Mouse (Mus musculus): ENCODE results near the gene Htra1.

The Htra1 gene

DNA sequence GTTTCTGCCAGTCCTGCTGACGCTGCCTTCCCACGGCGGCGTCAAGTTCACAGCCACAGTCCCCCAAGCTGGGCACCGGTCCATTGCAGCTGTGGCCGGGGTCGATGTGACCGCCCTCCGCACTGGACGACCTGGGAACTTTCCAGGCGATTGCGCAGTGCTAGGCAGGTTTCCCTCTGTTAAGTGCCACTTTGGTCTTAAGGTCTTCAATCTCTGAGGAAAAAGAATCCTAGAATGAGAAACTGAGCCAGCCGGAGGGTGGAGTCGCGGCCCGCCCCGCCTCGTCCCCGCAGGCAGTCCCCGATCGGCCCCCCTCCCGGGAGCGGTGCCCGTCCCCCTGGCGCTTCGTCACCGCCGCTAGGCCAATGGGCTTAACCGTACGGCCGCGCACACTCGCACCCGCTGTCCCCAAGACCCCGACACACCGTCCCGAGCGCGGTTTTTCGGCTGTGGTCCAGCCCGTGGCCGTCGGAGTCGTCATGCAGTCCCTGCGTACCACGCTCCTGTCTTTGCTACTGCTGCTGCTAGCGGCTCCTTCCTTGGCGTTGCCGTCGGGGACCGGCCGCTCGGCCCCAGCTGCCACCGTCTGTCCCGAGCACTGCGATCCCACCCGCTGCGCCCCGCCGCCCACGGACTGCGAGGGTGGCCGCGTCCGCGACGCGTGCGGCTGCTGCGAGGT, at the start of gene Htra1:
Gene Htra1, plus strand, starts transcription at position 319 of the 679 bp plus-strand sequence.
- peak in 1 of 2 experiments; percentile 7 for DNase-seq

DNA sequence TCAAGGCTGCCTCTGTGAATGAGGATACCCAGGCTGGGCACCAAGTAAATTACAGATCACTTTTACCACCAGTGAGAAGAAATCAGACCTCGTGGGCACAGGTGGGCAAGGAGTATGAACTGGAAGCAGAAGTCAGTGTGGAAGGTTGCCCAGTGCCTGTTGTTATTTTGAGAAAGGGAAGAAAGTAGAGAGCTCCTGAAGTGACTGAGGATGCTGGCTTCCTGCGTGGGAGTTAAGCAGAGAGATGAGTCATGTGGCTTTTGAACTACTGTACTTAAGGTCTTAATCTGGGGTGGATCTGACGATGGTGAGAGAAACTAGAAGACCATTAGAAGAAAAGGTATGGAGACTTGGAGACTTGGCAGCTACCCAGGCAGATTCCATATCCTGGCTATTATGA, 49.7 kb upstream of the Htra1 start:
- DNase-seq: no peak

DNA sequence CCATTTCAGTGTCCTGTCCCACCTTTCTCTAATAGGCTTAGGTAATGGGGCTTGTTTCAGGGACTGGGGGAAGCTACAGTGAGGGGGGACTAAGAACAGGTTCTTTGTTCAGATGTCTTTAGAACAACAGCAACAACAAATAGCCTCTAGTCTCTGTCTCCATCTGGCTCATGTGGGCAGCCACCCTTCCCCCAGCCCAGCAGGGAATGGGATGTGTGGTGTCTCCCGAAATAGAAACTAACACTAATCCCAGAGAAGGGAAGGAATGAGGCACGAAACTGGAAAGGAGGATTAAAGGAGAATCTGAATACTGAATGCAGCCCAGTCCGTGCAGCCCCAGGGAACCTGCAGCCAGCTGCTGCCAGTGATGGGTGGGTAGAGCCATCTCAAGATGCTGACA, 48.0 kb upstream of the Htra1 start:
- DNase-seq: no peak

DNA sequence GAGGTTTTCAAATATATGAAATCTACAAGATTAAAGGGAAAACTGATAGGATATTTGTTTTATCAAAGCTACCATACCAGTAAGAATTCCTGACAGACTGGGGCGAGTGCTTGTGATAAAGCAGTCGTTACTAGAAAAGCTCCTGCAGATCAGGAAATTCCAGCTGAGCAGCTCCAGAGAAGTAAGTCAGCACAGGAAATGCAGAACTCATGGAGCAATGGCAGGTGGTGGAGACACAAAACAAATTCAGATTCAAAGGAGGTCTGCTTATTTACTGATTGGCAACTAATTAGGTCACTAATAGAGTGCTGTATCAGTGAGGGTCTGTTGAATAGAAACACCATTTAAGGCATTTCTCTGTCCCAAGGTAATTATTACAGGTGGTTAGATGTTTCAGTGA, 45.0 kb upstream of the Htra1 start:
- DNase-seq: no peak

DNA sequence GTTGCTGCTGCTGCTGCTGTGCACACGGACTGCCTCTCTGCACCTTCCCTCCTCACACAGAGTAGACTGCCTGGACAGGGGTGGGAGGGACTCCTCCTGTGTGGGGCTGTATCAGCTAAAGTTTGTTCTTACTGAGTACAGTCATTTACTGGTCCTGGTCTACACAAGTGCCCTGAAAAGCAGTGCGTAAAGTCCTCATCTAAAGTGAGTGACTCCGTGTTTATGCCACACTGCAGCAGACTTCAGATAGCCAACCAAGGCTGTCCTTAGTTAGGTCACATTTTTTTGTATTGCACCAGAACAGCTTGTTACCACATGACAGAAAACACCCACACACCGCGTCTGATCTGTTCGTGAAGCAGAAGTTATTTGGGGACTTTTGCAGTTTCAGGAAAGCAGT, 42.9 kb upstream of the Htra1 start:
- peak in 1 of 2 experiments; percentile 4 for DNase-seq

DNA sequence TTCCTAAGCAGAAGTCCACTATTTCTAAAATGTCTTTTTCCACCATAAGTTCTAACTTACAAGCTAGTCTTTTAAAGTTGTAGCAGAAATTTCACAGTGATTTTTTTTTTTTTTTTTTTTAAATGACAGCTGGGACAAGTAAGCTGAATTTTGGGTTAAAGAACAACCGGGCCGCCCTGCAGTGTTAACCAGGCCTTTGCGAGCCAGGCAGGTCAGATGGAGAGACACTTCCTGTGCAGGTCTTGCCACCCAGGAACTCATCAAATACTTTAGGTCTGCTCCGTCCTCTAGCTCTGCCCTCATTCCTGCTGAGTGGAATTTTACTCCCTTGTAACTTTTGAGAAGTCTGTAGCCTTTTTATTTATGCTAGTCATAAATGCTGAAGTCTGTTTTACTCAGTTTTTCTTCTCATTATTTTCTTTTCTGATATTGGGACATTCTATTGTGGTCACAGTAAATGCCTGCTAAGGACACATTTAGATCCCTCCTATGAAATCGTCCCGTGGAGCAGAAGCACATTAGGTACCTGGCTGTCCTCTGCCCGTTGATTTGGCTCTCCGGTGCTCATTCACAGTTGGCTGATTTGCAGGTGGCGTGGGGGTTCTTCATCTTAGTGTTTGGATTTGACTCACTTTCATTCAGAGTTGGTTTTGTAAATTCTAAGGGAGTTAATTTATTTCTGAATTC, 40.8 kb upstream of the Htra1 start:
- DNase-seq: no peak

DNA sequence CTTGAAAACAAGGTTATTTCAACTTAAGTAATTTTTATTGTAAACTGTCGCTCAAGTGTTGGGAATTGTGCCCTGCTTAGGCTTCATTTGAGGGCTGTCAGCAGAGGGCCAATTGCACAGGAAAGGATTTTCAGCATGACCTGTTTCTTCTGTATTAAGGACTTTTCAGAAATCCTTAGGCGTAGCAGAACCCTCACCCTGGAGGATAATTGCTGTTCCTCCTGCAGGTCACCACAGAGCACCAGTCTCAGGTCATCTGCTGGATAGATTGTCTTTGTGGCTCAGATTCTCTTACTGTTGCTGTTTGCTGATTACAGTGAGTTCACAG, 40.3 kb upstream of the Htra1 start:
- DNase-seq: no peak

DNA sequence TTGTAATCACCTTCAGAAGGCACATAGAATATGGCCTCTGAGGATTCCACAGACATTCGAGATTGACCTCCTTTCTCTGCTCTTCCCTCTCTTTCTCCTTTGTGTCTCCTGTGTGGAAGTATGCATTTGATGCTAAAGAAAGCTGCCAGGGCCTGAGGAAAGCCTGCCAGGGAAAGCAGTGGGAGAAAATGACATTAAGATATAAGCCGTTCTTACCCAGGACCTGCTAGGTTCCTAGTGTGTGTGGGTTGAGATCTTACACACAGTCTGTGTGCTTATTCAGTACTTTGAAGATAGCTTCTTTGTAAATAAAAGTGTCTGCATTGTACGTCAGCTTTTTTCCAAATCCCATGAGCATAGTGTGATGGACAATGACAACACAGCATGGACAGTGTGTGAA, 39.8 kb upstream of the Htra1 start:
- DNase-seq: no peak

DNA sequence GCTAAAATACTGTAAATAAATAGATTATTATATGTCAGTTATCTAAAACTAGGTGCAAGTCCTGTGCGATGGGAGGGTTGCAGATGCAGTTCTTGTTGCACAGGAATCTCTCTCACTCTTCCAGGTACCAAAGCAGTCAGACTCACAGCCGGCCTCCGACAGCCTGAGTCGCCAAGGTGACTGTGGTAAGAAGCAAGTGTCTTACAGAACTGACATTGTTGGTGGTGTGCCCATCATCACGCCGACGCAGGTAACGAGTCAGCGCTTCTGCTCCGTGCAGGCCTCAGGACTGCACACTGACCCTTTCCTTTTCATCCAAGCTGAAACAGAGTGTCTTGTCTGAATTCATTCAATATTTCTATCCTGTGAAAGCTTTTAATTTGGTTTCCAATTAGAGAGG, 38.7 kb upstream of the Htra1 start:
- DNase-seq: no peak

DNA sequence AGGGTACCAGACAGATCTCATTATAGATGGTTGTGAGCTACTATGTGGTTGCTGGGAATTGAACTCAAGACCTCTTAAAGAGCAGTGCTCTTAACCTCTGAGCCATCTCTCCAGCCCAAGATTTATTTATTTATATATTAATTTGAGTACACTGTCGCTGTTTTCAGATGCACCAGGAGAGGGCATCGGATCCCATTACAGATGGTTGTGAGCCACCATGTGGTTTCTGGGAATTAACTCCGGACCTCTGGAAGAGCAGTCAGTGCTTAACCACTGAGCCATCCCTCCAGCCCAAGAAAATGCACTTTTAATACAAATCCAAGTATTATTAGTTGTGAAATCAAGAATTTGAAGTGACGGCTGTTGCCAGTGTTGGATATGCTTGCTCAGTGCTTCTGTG, 37.5 kb upstream of the Htra1 start:
- no peak for DNase-seq

DNA sequence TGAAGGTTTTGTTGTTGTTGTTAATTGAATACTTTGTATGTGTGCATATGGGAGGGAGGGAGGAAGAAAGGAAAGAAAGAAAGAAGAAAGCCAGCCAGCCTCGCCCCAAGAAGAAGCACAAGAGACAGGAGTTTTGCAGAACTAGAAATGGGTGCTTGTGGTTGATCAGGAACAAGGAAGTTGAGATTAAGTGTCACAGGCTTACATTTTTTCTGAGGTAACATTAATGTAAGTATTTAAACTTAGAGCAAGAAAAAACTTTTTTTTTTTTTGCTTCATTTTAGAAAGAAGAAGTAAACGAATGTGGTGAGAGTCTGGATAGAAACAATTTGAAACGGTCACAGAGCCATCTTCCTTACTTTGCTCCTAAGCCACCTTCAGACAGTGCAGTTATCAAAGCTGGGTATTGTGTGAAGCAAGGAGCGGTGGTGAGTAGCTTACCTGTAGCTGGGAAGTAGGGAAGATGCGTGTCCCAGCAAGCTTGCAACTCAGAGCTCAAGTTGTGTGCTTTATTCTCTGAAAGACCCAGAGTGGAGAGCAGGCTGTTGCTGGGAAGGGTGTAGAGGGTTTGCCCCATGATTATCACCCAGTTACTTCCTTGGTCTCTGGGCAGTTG, 35.6 kb upstream of the Htra1 start:
- no peak for DNase-seq

DNA sequence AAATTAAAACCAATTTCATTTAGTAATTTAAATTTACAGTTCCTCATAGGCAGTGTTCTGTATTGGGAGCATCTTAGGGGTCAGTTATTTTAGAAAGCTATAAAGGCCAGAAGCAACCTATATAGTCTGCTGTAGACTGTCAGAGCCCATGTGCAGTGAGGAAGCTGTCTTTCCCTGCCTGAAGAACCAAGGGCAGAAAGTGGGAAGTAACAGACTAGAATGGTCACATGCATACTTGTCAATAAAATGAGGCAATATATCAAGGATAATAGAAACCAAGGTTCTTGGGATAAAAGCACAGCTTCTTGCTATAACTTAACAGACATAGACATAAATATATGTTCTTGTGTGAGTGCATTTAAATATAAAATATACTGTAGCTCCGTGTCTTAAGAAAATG, 33.0 kb upstream of the Htra1 start:
- DNase-seq: no peak

DNA sequence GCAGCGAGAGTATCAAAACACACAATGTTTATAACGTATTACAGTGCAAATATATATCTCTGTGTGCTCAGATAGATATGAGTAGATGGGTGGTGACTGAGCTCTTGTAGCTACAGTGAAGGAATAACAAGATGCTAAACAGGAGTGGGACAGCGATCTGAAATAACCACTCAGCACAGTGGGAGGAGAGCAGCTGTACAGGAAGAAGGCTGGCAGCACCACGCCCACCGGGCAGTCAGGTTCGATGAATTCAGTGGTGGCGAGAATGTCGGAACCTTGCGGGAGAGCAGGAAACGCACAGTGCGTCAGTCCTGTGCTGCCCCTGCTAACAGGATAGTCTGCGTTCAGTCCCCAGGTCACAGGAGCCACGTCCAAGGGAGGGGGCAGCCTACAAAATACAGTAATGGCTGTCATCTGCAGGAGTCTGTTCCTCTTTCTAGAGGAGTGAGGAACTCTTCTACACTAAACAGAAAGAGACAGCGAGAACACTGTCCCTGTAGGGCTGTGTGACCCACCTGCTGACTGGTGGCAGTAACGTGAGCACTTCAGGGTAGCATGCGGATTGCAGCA, 32.3 kb upstream of the Htra1 start:
- peak; percentile 38 to 39 for DNase-seq

DNA sequence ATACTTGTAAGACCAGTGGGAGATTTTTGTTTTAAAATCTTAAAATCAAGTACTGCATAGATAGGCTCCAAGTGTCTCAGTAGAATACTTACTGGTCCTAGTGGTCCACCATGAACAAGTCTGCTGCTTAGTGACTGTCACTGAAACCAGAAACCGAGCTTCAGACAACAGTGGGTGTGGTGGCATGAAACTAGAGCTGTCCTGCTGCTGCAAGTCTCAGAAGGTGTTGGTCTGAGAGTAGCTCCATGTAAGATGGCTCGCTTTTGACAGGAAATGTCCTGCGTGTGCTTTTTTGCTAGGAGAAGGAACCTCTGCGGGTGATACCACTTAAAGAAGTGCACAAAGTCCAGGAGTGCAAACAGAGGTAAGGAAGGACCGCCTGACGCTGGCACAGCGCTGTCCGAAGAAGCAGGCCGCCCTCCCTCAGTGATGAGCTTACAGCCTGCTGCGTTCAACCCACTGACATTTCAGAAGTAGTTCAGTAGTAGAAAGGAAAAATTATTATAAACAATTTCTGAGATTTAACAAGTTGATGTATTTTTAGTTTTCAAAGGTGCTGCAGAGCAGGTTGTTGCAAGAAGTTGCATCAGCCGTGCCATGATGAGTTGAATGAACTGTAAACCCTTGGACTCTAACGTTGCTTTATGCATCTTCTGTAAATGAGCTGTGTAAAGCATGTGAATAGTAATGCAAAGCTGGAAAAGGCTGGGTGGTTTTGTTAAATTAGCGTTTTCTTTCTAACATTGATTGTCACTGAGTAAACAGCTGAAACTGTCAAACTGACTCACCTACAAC, 31.1 kb upstream of the Htra1 start:
- DNase-seq: no peak

DNA sequence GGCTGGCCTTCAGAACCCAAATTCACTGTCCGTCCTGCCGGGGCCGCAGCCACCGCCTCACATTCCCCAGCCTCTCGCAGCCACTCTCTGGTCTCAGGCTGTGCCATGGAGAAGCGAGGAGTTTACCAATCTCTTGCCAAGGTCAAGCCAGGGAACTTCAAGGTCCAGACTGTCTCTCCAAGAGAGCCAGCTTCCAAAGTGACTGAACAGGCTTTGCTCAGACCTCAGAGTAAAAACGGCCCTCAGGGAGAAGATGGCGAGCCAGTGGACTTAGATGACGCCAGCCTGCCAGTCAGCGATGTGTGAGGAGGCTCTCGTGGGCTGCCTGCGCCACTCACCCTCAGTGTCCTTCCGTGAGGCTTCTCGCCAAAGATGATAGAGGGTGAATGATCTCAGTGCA, 25.1 kb upstream of the Htra1 start:
- DNase-seq: no peak

DNA sequence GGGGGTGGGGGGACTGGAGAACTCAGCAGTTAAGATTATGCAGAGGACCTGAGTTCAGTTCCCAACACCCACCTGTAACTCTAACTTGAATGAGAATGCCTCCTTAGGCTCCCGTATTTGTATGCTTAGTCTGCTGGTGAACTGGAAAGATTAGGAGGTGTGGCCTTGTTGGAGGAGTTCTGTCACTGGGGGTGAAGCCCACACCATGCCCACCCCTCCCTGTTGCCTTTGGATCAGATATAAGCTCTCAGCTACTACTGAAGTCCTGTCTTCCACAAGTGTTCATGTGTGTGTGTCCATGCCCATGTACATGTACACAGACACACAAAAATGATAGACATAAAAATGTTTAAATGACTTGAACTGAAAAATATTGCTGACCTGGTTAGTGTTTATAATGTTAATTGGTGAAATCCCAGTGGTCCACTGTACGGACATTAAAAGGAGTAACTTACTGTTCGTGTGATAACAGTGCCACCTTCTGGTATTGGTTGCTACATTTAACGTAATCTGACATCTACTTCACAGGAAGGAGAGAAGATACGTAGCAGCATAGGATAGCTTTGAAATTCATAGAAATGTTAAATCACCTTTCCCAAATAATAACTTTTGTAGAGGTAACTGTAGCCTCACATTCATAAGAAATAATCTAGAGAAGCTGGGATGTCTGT, 21.1 kb upstream of the Htra1 start:
- DNase-seq: peak; percentile 17 to 24

DNA sequence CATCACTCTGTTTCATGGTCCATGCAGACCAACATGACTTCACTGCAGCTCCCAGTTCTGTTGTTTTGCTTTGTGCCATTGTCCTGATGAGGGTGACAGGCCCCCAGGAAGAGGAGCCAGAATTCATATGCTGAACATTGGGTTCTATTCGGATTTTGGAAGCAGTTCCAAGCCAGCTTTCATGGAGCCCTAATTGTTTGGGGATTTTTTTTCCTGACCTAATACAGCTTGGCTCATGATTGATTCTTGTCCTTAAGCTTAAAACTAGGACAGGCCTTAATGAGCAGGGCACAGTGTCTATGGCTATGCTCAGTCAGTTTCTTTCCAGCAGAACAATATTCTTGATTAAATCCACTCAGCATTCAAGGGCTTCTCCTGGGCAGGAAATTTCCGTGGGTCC, 17.7 kb upstream of the Htra1 start:
- DNase-seq: no peak

DNA sequence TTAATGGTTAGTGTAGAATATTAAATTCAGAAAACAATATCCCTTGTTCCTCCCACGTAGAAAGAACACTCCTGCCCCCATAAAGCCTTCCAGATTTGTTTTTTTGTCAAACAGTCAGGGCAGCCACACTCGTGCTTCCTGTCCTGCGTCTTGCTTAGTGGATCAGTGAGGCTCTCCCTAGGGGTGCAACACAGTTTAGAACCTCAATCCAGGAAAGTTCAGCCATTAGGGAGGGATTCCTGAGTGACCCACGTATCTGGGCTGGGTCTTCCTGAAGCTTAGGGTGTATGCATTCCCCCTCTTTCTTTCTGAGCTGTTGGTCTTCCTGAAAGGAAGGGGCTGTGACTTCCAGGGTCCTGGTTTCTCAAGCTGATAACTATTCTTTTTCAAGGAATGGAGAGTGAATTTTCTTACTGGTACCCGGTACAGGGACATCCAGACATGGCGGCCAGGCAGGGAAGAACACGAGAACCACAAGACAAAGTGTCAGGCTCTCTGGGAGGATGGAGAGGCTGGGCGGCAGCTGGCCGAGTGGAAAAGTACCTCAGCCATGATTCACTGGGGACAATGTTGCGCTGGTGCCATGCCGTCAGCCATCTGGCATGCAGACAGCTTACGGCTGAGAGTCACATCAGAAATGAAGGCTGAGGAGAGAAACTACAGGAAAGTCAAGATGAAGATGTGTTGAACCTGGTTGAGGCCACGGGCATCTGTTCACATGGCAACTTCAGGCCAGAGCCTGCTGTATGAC, 12.8 kb upstream of the Htra1 start:
- no peak for DNase-seq

DNA sequence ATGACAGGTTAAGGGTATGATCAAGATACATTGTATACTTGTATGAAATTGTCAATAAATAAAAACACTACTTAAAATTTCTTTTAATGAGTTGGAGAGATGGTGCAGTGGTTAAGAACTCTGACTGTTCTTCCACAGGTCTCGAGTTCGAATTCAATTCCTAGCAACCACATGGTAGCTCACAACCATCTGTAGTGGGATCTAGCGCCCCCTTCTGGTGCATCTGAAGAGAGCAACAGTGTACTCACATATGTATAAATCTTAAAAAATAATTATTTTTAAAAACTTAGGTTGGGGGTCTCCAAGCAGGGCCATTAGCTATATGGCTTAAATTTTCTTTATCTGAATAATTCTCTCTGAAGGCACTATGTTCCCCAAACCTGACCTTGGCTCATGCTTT, 5.5 kb upstream of the Htra1 start:
- peak in 1 of 2 experiments; percentile 19 for DNase-seq

DNA sequence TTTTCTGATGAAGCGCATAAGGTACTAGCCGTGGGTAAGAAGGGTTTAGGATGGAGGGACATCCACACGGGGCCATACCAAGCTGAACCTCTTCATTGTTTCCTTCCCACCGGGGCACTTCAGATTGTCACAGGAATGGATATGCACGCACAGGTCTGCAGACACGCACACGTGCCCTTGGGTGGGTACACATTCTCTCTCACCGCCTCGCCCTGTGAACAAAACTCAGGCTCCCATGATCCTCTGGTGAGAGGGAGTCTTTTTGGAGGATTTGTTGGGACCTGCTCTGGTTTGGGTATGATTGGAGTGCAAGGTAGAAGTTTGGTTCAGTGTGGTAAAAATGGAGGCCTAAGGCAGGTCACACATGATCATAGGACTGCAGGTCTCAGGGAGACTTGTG, 3.0 kb upstream of the Htra1 start:
- no peak for DNase-seq

DNA sequence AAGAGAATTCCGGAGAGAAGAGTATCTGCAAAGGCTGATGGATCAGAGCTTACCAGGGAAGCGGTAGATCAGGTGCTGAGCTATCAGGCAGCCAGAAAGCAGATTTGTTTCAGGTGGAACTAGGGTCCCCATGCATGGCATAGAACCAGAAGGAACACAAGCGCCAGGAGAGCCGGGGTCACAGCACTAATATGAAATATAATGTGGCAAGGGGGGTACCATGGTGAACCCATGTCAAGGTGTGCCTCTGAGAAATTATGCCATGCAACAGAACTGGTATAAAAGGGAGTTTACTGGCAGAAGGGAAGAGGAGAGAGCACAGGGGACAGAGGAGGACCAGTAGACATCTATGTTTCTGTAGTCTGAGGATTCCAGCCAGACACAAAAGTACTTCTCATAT, 1.3 kb upstream of the Htra1 start:
- DNase-seq: no peak

DNA sequence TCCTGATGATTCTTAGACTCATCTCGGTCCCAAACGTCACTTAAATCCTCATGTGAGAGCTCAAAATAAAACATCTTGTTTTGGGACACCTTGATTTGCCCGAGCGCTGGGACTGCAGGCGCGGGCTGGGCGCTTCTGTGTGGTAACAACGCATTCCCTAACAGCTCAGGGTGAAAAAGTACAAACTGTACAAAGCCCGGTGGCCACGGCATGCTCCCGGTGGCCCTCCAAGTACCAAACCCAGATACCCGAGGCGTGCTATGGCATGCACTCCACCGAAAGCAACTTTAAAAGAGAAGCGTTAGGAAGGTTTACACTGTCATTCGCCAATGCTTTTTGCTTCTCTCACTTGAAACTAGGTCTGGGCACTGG, 504 bp upstream of the Htra1 start:
- no peak for DNase-seq
